Mouse (Mus musculus): ENCODE results near the gene Piezo1.

Gene Piezo1

DNA sequence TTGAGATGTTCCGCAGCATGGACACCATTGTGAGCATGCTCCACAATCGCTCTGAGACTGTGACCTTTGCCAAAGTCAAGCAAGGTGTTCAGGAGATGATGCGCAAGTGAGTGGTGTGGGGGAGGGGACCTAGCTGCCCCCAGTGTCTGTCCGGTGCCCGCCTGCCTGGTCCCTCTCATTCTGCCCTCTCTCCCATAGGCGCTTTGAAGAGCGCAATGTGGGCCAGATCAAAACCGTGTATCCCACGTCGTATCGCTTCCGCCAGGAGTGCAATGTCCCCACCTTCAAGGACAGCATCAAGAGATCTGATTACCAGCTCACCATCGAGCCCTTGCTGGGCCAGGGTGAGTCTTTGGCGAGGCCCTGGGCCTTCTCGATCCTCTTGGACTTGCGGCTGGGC lies 18.9 kb upstream of the Piezo1 start:
- DNase-seq, result no peak

- no peak for DNase-seq
Observed at GRCm38 (mm10) chr8:122569329-122569728, 18.2 kb upstream of the Piezo1 start.

GRCm38 (mm10) chr8:122568881-122569309 lies 17.8 kb upstream of the Piezo1 start:
- peak; percentile 49 to 67 for DNase-seq

GRCm38 (mm10) chr8:122568109-122568504 lies 17.0 kb upstream of the Piezo1 start:
- peak; percentile 66 to 79 for DNase-seq

GRCm38 (mm10) chr8:122567361-122568108 lies 16.4 kb upstream of the Piezo1 start, which contains the start of gene Cdt1:
Cdt1 (plus strand) TSS chr8:122568015.
- peak; percentile 94 to 96 for DNase-seq

GRCm38 (mm10) chr8:122566766-122567165 lies 15.6 kb upstream of the Piezo1 start:
- no peak for DNase-seq

DNA sequence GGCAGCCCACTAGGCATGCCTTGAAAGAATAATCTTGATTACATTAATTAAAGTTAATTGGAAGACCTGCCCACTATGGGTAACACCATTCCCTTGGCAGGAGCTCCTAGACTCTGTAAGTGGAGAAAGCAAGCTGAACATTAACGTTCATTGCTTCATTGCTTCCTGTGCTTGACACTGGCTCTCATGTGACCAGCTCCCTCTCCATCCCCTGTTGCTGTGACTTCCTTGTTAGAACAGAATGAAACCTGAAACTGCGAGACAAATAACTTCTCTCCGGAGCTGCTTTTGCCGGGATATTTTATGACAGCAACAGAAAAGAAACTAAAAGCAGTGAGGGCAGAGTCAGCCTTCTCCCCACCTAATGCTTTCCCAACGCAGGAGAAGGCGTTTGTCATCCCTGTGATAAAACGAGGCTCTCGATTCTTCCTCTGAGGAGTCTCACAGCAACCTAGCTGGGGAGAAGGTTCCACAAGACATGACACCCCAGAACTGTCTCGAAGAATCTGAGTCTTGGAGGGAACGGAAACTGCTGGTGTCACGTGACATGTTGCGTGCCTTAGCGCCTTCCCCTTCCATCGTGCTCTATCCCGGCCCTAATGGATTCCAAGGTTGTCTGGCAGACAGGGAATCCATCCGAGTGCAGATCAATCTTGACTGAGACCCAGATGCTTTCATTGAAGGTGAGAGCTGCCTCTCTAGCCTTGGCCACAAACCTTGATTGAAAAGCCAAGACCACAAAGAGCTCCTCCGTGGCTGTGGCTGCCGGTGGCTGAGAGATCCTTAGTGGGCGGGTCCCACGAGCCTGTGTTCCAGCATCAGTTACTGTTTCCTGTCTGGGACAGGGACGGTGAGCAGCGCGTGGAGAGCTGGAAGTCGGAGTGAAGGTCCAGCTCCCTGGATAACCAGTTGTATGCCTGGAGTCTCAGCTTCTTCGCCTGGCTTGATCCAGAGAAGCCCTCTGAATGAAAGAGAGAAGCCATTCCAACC lies 13.5 kb upstream of the Piezo1 start:
- DNase-seq, result no peak

DNA sequence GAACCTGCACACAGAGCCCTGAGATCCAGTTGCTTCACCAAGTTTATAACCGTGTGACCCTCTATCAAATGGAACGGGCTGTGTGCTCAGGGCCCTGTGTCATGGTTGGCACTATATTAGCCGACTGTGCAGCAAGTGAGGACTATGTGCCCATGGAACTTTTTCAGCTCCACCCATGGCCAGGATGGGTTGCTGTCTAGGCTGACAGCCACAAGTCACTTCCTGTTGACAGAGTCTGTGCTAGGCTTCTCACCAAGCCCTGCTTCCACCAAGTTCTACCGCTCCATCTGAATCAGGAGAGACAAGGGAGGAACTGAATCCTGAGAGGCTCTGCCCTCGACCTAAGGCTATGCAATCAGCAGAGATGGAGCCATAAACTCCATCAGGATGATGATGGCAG lies 10.1 kb upstream of the Piezo1 start:
- peak; percentile 42 to 59 for DNase-seq

GRCm38 (mm10) chr8:122558671-122559349 lies 7.7 kb upstream of the Piezo1 start:
- peak in 1 of 2 experiments; percentile 20 for DNase-seq

DNA sequence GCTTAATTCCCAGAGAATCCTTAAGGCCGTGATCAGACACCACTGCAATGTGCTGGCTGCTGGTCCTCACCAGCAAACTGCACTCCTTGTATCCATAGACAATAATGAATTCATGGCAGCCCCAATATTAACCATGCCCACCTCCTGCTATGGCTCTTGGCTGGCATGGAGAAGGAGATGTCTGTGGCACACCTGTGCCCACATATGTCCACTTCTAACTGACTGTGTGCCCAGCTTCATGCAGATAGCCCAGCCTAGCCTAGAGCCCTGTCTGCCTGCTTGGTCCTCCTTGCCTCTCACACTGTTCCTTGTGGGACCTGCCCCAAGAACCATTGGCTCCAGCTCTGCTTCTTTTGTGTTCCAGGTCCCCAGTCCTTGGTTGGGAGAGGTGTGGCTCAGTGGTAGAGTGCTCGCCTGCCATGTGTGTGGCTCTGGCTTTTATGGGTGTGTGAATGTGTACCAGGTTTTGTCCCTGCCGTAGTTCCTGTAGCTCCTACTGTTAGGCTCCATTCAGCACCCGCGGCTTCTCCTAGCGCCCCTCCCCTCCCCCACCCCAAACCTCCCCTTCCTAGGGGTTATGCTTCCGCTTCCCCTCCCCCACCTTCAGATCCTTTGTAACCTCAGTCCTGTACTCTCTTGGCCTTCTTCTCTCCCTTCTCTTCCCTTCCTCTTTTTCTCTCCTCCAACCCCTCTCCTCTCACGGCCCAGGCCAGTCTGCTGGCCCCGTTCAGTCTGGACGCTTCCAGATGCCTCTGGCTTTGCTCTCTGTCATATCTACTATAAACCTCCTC lies 6.3 kb upstream of the Piezo1 start:
- peak; percentile 35 to 37 for DNase-seq

DNA sequence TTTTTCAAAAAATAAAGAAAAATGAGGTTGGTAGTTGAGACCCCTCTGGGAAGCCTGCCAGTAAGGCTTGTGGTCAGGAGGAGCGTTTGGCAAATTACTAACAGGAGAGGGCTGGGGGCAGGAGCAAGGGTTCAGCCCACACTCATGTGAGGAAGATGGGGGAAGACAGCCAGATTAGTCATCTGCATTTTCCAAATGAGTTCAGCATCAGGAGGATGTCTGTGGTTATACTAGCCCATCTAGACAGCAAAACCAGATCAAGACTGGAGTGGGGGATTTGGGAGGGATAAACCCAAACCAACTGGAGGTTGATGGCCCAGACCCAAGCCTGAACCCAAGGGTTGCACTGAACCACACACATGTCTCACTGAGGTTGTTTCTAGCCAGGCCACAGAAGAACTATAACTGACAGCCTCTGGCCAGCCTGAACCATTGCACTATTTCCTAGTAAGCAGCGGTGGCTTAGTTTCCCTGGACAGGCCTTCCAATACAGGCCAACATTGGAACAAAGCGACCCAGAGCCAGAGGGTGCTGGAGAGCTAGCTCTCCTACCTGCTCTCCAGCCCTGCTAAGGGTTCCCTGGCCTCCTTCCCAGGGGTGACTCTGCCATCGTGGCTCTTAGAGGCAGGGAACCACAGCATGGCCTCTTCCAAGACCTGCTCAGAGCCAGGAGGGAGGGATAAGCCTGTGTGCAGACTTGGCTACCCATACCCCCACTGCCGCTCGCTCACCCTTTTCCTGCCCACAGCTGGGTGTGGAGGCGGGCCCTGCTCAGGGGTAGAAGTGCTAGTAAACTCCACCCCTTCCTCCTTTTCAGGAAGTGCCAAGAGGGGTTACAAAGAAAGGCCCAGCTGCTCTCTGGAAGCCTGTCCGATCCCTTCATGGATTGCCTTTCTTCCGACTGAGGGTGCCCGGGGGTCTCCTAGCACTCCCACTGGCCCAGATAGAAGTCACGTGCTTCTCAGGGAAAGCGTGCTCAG lies 5.2 kb upstream of the Piezo1 start:
- DNase-seq, result peak; percentile 84 to 92

GRCm38 (mm10) chr8:122554786-122555185 lies 3.7 kb upstream of the Piezo1 start:
- no peak for DNase-seq

- no peak for DNase-seq
Observed at GRCm38 (mm10) chr8:122550995-122551264, 199 bp downstream of the Piezo1 start.

DNA sequence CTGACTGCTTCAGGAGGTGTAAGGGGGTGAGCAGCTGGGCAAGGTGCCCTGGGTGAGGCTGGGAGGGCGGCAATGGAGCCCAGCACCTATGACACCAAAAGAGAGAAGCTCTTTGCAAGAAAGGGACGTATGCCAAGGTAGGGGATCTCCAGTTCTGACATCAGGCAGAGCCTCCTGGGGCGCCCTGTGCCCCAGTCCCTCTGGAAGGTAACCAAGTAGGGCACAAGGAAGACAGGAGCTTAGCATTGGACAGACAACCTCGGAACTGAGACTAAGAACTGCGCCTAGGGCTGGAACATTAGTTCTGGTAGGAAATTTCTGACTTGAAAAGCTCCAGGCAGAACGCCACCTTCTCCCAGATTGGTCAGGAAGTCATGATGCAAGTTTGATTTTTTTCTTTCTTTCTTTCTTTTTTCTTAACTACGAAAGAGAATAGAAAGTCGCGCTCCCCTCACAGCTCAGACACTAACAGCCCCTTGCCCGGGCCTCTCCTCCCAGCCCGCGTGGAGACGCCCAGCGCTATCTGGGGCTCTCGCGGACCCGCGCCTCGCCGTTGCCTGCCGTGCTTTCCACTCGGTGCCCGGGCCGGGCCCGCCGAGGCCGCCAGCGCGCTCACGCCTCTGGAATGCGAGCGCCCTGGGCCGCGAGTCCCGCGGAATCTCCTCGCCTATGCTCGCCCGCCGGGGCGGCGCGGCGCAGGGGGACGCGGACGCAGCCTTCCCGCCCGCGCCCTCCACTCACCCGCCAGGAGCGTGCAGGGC lies 715 bp downstream of the Piezo1 start:
- peak; percentile 55 to 61 for DNase-seq

DNA sequence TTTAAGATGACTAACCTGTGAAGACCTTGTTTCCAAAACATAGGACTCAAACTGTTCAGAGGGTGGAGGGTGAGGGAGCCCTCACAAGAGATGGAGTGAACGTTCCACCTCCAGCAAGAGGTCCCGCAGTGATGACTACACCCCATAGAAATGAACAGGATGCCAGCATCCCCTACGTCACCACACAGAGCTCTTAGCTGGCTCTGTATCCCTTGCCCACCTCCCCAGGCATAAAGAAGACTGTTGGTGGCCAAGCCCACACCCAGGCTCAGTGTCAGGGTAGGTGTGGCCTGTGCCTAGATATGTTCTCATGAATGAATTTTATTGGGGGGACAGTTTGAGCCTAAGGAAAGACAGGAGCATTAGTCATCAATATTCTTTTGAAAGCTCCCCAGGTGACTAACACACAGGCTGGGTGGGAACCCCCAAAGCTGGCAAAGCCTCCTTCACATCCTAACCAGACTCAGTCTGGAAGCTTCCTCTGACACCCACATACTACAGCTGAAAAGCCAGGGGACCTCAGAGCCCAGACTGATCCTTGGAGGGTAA lies 2.2 kb downstream of the Piezo1 start:
- no peak for DNase-seq

- DNase-seq, result peak; percentile 28 to 32
Observed at GRCm38 (mm10) chr8:122548331-122548730, 2.8 kb downstream of the Piezo1 start.

DNA sequence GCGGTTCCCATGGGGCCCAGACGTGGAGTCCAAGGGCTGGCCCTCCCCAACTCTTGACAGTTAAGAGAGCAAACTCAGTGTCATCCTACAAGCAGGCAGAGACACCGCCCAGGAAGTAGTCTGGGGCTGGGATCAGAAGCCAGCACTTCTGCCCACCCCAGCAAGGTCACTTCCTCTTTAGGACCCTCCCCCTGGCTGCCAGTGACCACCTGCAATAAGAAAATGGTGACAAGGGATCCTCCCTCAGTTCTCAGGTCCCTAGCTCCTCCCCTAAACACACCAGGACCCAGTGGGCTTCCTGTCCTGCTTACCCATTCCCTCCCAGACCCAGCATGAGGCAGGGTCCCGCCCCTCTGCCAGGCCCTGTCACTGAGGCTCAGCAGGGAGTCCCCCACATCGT lies 3.3 kb downstream of the Piezo1 start:
- peak; percentile 44 to 65 for DNase-seq

- DNase-seq, result no peak
Observed at GRCm38 (mm10) chr8:122546811-122547453, 4.2 kb downstream of the Piezo1 start.

- DNase-seq, result no peak
Observed at GRCm38 (mm10) chr8:122546066-122546755, 4.9 kb downstream of the Piezo1 start.
